Mouse (Mus musculus) liver, adult 2 months (tissue): ENCODE results near the gene Gpr18.

ENCODE experiments used
- CTCF ChIP-seq: fragments of 200-500 bp; IDR thresholded peaks from 2 replicates; pipeline ENCODE4 v1.5.1; 2011; ENCODE audit warnings: low read depth, low read length, control low read depth
- POLR2A ChIP-seq: fragments of 200-500 bp; IDR thresholded peaks from 2 replicates; pipeline ENCODE4 v1.6.1; 2011; ENCODE audit warnings: low read length, control low read depth; ENCODE audit not compliant: insufficient read depth; ENCODE audit errors: extremely low read depth

DNA sequence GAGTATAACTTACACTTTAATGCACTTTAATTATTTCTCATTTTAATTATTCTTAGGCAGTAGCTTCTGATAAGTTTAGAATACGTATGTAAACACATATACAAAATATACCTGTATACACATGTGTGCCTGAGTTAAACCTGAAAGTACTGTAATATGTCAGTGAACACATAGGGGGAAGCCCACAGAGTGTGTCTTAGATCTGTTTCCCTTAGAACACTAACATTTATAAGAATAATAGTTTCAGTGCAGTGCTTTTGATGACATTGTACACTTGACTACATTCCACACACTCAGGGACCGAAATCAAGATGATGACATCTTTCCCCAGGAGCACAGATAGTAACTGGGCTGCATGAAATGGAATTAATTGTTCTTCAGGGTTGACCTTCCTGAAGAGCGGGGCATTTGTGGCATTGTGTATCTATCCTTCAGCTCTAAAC, 44.0 kb upstream of the Gpr18 start:
- TF ChIP-seq CTCF (no peak), POLR2A (no peak)
